11 mouse cellular contexts compared by ENCODE assay signal in genomic region chr4:131781023-131781422, GRCm38 (mm10). TPM values are rescaled to one million over a fixed set of nuclear protein-coding genes. Genes with fewer than 3 reads are reported as not detected.
DNase-seq lines count a peak whose midpoint lies in the region; ATAC-seq and TF ChIP-seq lines count a peak whose summit lies in the region.
"Had no signal": no experiment of that assay in that cellular context is flagged by ENCODE, and none has a peak within 500 bp of the region (broad histone marks: within the 10 kb centered on the region; RNA-seq: fewer than 3 reads in every experiment).

No protein-coding gene starts in this region.

- H3K36me3 ChIP-seq in hindbrain, postnatal 0 days (ENCODE audit: insufficient read depth, low read length), result no peaks in the 10 kb centered on the region
- H3K36me3 ChIP-seq in hindbrain, embryonic 13.5 days, result no peaks in the 10 kb centered on the region
- H3K36me3 ChIP-seq in neural tube, embryonic 13.5 days, result no peaks in the 10 kb centered on the region
- no peaks in the 10 kb centered on the region for H3K36me3 ChIP-seq in neural tube, embryonic 15.5 days

- H3K4me3 ChIP-seq in hindbrain, postnatal 0 days (ENCODE audit: low read length), result no peak overlapping the region
- H3K4me3 ChIP-seq in hindbrain, embryonic 13.5 days, result no peak overlapping the region
- H3K4me3 ChIP-seq in neural tube, embryonic 13.5 days, result no peak overlapping the region
- no peak overlapping the region for H3K4me3 ChIP-seq in neural tube, embryonic 15.5 days (replicated peaks)

- H3K9ac ChIP-seq in hindbrain, postnatal 0 days (replicated peaks; ENCODE audit: low read length), result no peak overlapping the region
- no peak overlapping the region for H3K9ac ChIP-seq in hindbrain, embryonic 13.5 days
- no peak overlapping the region for H3K9ac ChIP-seq in neural tube, embryonic 13.5 days
- no peak overlapping the region for H3K9ac ChIP-seq in neural tube, embryonic 15.5 days (replicated peaks)

- peak; percentile 59 for DNase-seq in hindbrain, postnatal 0 days (ENCODE audit: low spot score)
- DNase-seq in brain, adult 2 months (ENCODE audit: low read depth, low spot score), result peak; percentile 53
- DNase-seq in lung, postnatal 14 days, result peak; percentile 45
- no peak for DNase-seq in spleen, postnatal 36 days (ENCODE audit: low spot score in 2 of 2)
- DNase-seq in urinary bladder, postnatal 10 days (ENCODE audit: low spot score), result no peak
- DNase-seq: cerebellum, adult 9-10 months; gastrocnemius, postnatal 25 days; thymus, postnatal 36 days had no signal

- no peak for ATAC-seq in hindbrain, postnatal 0 days
- no peak for ATAC-seq in hindbrain, embryonic 13.5 days (ENCODE audit: low FRiP score)
- ATAC-seq in neural tube, embryonic 13.5 days (ENCODE audit: low read depth), result peak; percentile 43; the same call in 1 of the 2 replicates
- ATAC-seq in neural tube, embryonic 15.5 days (ENCODE audit: low FRiP score), result no peak

- no peaks in the 10 kb centered on the region for H3K9me3 ChIP-seq in hindbrain, postnatal 0 days (ENCODE audit: low read length)
- H3K9me3 ChIP-seq in hindbrain, embryonic 13.5 days, result no peaks in the 10 kb centered on the region
- no peaks in the 10 kb centered on the region for H3K9me3 ChIP-seq in neural tube, embryonic 13.5 days
- no peaks in the 10 kb centered on the region for H3K9me3 ChIP-seq in neural tube, embryonic 15.5 days (replicated peaks)

- 0 out of 2 replicates have a peak, but pooled peaks cover 5% of the 10 kb centered on the region for H3K4me1 ChIP-seq in hindbrain, postnatal 0 days (ENCODE audit: insufficient read depth, low read length)
- H3K4me1 ChIP-seq in hindbrain, embryonic 13.5 days (replicated peaks), result peaks cover 14% of the 10 kb centered on the region
- H3K4me1 ChIP-seq in neural tube, embryonic 13.5 days (replicated peaks), result peaks cover 17% of the 10 kb centered on the region; the same call in 1 of the 2 replicates
- H3K4me1 ChIP-seq in neural tube, embryonic 15.5 days, result peaks cover 5% of the 10 kb centered on the region

- no peaks in the 10 kb centered on the region for H3K27me3 ChIP-seq in hindbrain, postnatal 0 days (ENCODE audit: insufficient read depth, low read length)
- H3K27me3 ChIP-seq in hindbrain, embryonic 13.5 days, result no peaks in the 10 kb centered on the region
- H3K27me3 ChIP-seq in neural tube, embryonic 13.5 days, result no peaks in the 10 kb centered on the region; the same call in 1 of the 2 replicates
- no peaks in the 10 kb centered on the region for H3K27me3 ChIP-seq in neural tube, embryonic 15.5 days (replicated peaks)

- no peak overlapping the region for H3K27ac ChIP-seq in hindbrain, postnatal 0 days
- H3K27ac ChIP-seq in hindbrain, embryonic 13.5 days, result no peak overlapping the region
- H3K27ac ChIP-seq in neural tube, embryonic 13.5 days (replicated peaks), result no peak overlapping the region
- no peak overlapping the region for H3K27ac ChIP-seq in neural tube, embryonic 15.5 days (replicated peaks)

- no peak overlapping the region for H3K4me2 ChIP-seq in hindbrain, postnatal 0 days (ENCODE audit: low read depth, low read length)
- no peak overlapping the region for H3K4me2 ChIP-seq in hindbrain, embryonic 13.5 days
- H3K4me2 ChIP-seq in neural tube, embryonic 13.5 days, result no peak overlapping the region
- H3K4me2 ChIP-seq in neural tube, embryonic 15.5 days, result no peak overlapping the region

- WGBS in hindbrain, postnatal 0 days, result 46% methylated on average over 3 of the region's 3 CpGs
- WGBS in hindbrain, embryonic 13.5 days, result 59% methylated on average over 3 of the region's 3 CpGs
- WGBS in neural tube, embryonic 13.5 days, result 45% methylated on average over 3 of the region's 3 CpGs
- 47% methylated on average over 3 of the region's 3 CpGs for WGBS in neural tube, embryonic 15.5 days

- no peak for TF ChIP-seq CTCF in hindbrain, postnatal 0 days (IDR thresholded peaks at IDR 0.05; ENCODE audit: low read depth)

RNA-seq across cellular contexts. Expression of gene Ptpru, which starts 57.1 kb away (rescaled TPM):
- 31.2 and 35.9 TPM in 2 replicates for total RNA-seq in hindbrain, postnatal 0 days (2014; rRNA removed)
- polyA plus RNA-seq in hindbrain, postnatal 0 days (2015; fragmentation: Nextera tagmentation; extraction: Ambion mirVana), result 17.3 and 20.0 TPM in 2 replicates
- polyA plus RNA-seq in hindbrain, embryonic 13.5 days (2015; fragmentation: Nextera tagmentation; extraction: Ambion mirVana), result 13.2 and 18.6 TPM in 2 replicates
- 9.9 and 10.8 TPM in 2 replicates for polyA plus RNA-seq in neural tube, embryonic 13.5 days (2015; fragmentation: Nextera tagmentation; extraction: Ambion mirVana)
- 15.9 and 23.5 TPM in 2 replicates for polyA plus RNA-seq in neural tube, embryonic 15.5 days (2015; fragmentation: Nextera tagmentation; extraction: Ambion mirVana)

Comparison
In these comparisons a context has a peak if more than half of its experiments do, and no peak if none do; other contexts are left out.
1. DNase-seq: peak in hindbrain, postnatal 0 days (single experiment), brain, adult 2 months (single experiment) and lung, postnatal 14 days (single experiment); none in spleen, postnatal 36 days (0 of 2) and urinary bladder, postnatal 10 days (single experiment).